Mouse (Mus musculus) kidney, embryonic 14.5 days (tissue): ENCODE results near the gene Gm7694. TPM values are rescaled to one million over a fixed set of nuclear protein-coding genes. Genes with fewer than 3 reads are reported as not detected.

Source experiments
- ATAC-seq: fragments of 200-750 bp; cut with Nextera tagmentation; 2 replicates; pipeline ENCODE4 v1.8.0; 2017; ENCODE audit warnings: moderate number of reproducible peaks, mild to moderate bottlenecking, moderate TSS enrichment, moderate library complexity; ENCODE audit not compliant: low FRiP score, low TSS enrichment
- H3K27ac ChIP-seq: fragments of 300-500 bp; sonication (generic); 2 replicates; pipeline ENCODE4 v1.5.1; 2014; ENCODE audit warnings: low read depth, mild to moderate bottlenecking, low read length, moderate library complexity, mixed read lengths
- H3K27me3 ChIP-seq: fragments of 300-500 bp; sonication (generic); 2 replicates; pipeline ENCODE4 v1.6.1; 2014; ENCODE audit warnings: mild to moderate bottlenecking, low read length; ENCODE audit not compliant: control insufficient read depth, insufficient read depth
- H3K36me3 ChIP-seq: fragments of 300-500 bp; sonication (generic); 2 replicates; pipeline ENCODE4 v1.6.1; 2014; ENCODE audit warnings: low read length, mixed read lengths; ENCODE audit not compliant: control insufficient read depth, insufficient read depth
- H3K4me1 ChIP-seq: fragments of 300-500 bp; sonication (generic); 2 replicates; pipeline ENCODE4 v1.6.1; 2014; ENCODE audit warnings: low read length, mixed read lengths; ENCODE audit not compliant: control insufficient read depth, insufficient read depth
- H3K4me2 ChIP-seq: fragments of 300-500 bp; sonication (generic); replicated peaks from 2 replicates; pipeline ENCODE4 v1.6.1; 2014; ENCODE audit warnings: low read depth, mild to moderate bottlenecking, low read length
- H3K4me3 ChIP-seq: fragments of 300-500 bp; sonication (generic); 2 replicates; pipeline ENCODE4 v1.5.1; 2014; ENCODE audit warnings: mild to moderate bottlenecking, low read length
- H3K9ac ChIP-seq: fragments of 300-500 bp; sonication (generic); 2 replicates; pipeline ENCODE4 v1.6.1; 2014; ENCODE audit warnings: low read depth, mild to moderate bottlenecking, low read length, moderate library complexity
- H3K9me3 ChIP-seq: fragments of 300-500 bp; sonication (generic); 2 replicates; pipeline ENCODE4 v1.6.1; 2016; ENCODE audit warnings: low read length; ENCODE audit not compliant: control insufficient read depth
- WGBS: fragments of 180-500 bp; shearing (Covaris S2); extraction: QIAGEN DNeasy Blood & Tissue Kit; methylation state at CpG from one replicate; pipeline ENCODE4 v1.1.7; 2014; 5-methylcytosine and 5-hydroxymethylcytosine counted together
- polyA plus RNA-seq: library from polyadenylated mRNA; unstranded; fragments of >200 nt; fragmentation: Nextera tagmentation; extraction: Ambion mirVana; gene quantifications from 2 replicates; pipeline ENCODE4 v1.2.1, GENCODE M21; 2014

Gene Gm7694
- 3.5 and 6.0 TPM in 2 replicates for polyA plus RNA-seq

- H3K27me3 ChIP-seq = no peaks in the 10 kb centered on the region
- ATAC-seq = no peak
- H3K4me2 ChIP-seq = no peak within 1 kb of the TSS
- no peak within 1 kb of the TSS for H3K4me3 ChIP-seq
- H3K4me1 ChIP-seq = no peaks in the 10 kb centered on the region
- WGBS = 93% methylated on average over 4 of the region's 4 CpGs
- H3K9ac ChIP-seq = no peak within 1 kb of the TSS
- no peaks in the 10 kb centered on the region for H3K36me3 ChIP-seq
- H3K27ac ChIP-seq = no peak within 1 kb of the TSS
- no peaks in the 10 kb centered on the region for H3K9me3 ChIP-seq
These were observed at the start of gene Gm7694 for GRCm38 (mm10) chr1:170306232-170306631. TSS of gene Gm7694 (minus strand) at chr1:170306332.

GRCm38 (mm10) chr1:170353335-170353734 lies 47.2 kb upstream of the Gm7694 start:
- 60% methylated on average over 3 of the region's 3 CpGs for WGBS
- H3K36me3 ChIP-seq = no peaks in the 10 kb centered on the region
- H3K4me1 ChIP-seq = no peaks in the 10 kb centered on the region
- no peaks in the 10 kb centered on the region for H3K27me3 ChIP-seq
- H3K27ac ChIP-seq = no peak overlapping the region
- H3K4me3 ChIP-seq = no peak overlapping the region
- no peak for ATAC-seq
- no peak overlapping the region for H3K9ac ChIP-seq
- no peak overlapping the region for H3K4me2 ChIP-seq
- no peaks in the 10 kb centered on the region for H3K9me3 ChIP-seq

- Histone ChIP-seq H3K9ac (no peak overlapping the region), H3K27ac (no peak overlapping the region), H3K4me3 (no peak overlapping the region), H3K36me3 (no peaks in the 10 kb centered on the region), H3K9me3 (no peaks in the 10 kb centered on the region), H3K4me2 (no peak overlapping the region), H3K27me3 (no peaks in the 10 kb centered on the region), H3K4me1 (no peaks in the 10 kb centered on the region)
- ATAC-seq = no peak
These were observed 44.9 kb upstream of the Gm7694 start for GRCm38 (mm10) chr1:170351080-170351479.

GRCm38 (mm10) chr1:170346266-170346665 lies 40.1 kb upstream of the Gm7694 start:
- WGBS = 85% methylated on average over 3 of the region's 3 CpGs
- H3K27ac ChIP-seq = no peak overlapping the region
- no peaks in the 10 kb centered on the region for H3K36me3 ChIP-seq
- no peak overlapping the region for H3K9ac ChIP-seq
- H3K4me3 ChIP-seq = no peak overlapping the region
- ATAC-seq = no peak
- no peak overlapping the region for H3K4me2 ChIP-seq
- no peaks in the 10 kb centered on the region for H3K27me3 ChIP-seq
- H3K4me1 ChIP-seq = no peaks in the 10 kb centered on the region
- no peaks in the 10 kb centered on the region for H3K9me3 ChIP-seq

- WGBS = 97% methylated on average over 4 of the region's 4 CpGs
- H3K4me2 ChIP-seq = no peak overlapping the region
These were observed 37.8 kb upstream of the Gm7694 start for GRCm38 (mm10) chr1:170343906-170344305.

GRCm38 (mm10) chr1:170343081-170343480 lies 36.9 kb upstream of the Gm7694 start:
- H3K27me3 ChIP-seq = no peaks in the 10 kb centered on the region
- WGBS = 67% methylated on average over 8 of the region's 8 CpGs
- H3K9ac ChIP-seq = no peak overlapping the region
- no peaks in the 10 kb centered on the region for H3K36me3 ChIP-seq
- ATAC-seq = no peak
- no peaks in the 10 kb centered on the region for H3K9me3 ChIP-seq
- no peak overlapping the region for H3K4me3 ChIP-seq
- no peak overlapping the region for H3K4me2 ChIP-seq
- H3K27ac ChIP-seq = no peak overlapping the region
- H3K4me1 ChIP-seq = no peaks in the 10 kb centered on the region

More at GRCm38 (mm10) chr1:170343906-170344305, 37.8 kb upstream of the Gm7694 start:
- H3K9me3 ChIP-seq = no peaks in the 10 kb centered on the region
- no peak for ATAC-seq
- no peaks in the 10 kb centered on the region for H3K27me3 ChIP-seq
- H3K27ac ChIP-seq = no peak overlapping the region
- H3K36me3 ChIP-seq = no peaks in the 10 kb centered on the region
- H3K4me3 ChIP-seq = no peak overlapping the region
- H3K9ac ChIP-seq = no peak overlapping the region
- H3K4me1 ChIP-seq = no peaks in the 10 kb centered on the region

GRCm38 (mm10) chr1:170339943-170340342 lies 33.8 kb upstream of the Gm7694 start:
- Histone ChIP-seq H3K4me1 (no peaks in the 10 kb centered on the region), H3K27ac (no peak overlapping the region), H3K9ac (no peak overlapping the region), H3K4me3 (no peak overlapping the region), H3K27me3 (no peaks in the 10 kb centered on the region), H3K36me3 (no peaks in the 10 kb centered on the region), H3K9me3 (no peaks in the 10 kb centered on the region), H3K4me2 (no peak overlapping the region)
- 92% methylated on average over 3 of the region's 3 CpGs for WGBS
- ATAC-seq = no peak

- H3K27me3 ChIP-seq = no peaks in the 10 kb centered on the region
- H3K9ac ChIP-seq = no peak overlapping the region
- H3K9me3 ChIP-seq = no peaks in the 10 kb centered on the region
- no peak overlapping the region for H3K4me2 ChIP-seq
- no peak for ATAC-seq
- no peaks in the 10 kb centered on the region for H3K36me3 ChIP-seq
- H3K4me1 ChIP-seq = no peaks in the 10 kb centered on the region
- 74% methylated on average over 4 of the region's 4 CpGs for WGBS
- H3K4me3 ChIP-seq = no peak overlapping the region
- no peak overlapping the region for H3K27ac ChIP-seq
These were observed 26.6 kb upstream of the Gm7694 start for GRCm38 (mm10) chr1:170332775-170333174.

GRCm38 (mm10) chr1:170331926-170332325 lies 25.8 kb upstream of the Gm7694 start:
- Histone ChIP-seq H3K4me2 (no peak overlapping the region), H3K4me1 (no peaks in the 10 kb centered on the region), H3K36me3 (no peaks in the 10 kb centered on the region), H3K9me3 (no peaks in the 10 kb centered on the region), H3K27ac (no peak overlapping the region), H3K4me3 (no peak overlapping the region), H3K27me3 (no peaks in the 10 kb centered on the region), H3K9ac (no peak overlapping the region)
- WGBS = 71% methylated on average over 6 of the region's 6 CpGs
- ATAC-seq = no peak
